Mouse (Mus musculus) heart, postnatal 0 days (tissue): Measurements from ENCODE around the gene Ly6g6f. TPM values are rescaled to one million over a fixed set of nuclear protein-coding genes. Genes with fewer than 3 reads are reported as not detected.

Source experiments
- ATAC-seq: fragments of 200-750 bp; cut with Nextera tagmentation; 2 replicates; pipeline ENCODE4 v1.8.0; 2017; ENCODE audit warnings: low read depth, moderate number of reproducible peaks, moderate library complexity; ENCODE audit not compliant: insufficient read depth
- DNase-seq: peaks from one replicate; pipeline ENCODE4 v3.0.0-alpha.2; 2016; ENCODE audit warnings: low spot score
- H3K27ac ChIP-seq: fragments of 300-500 bp; sonication (generic); 2 replicates; pipeline ENCODE4 v1.5.1; 2014; ENCODE audit warnings: low read depth, mild to moderate bottlenecking
- H3K27me3 ChIP-seq: fragments of 300-500 bp; sonication (generic); 2 replicates; pipeline ENCODE4 v1.6.1; 2014; ENCODE audit warnings: low read length, mixed read lengths; ENCODE audit not compliant: control insufficient read depth, insufficient read depth
- H3K36me3 ChIP-seq: fragments of 300-500 bp; sonication (generic); replicated peaks from 2 replicates; pipeline ENCODE4 v1.6.1; 2014; ENCODE audit warnings: low read length, mixed read lengths; ENCODE audit not compliant: control insufficient read depth, insufficient read depth
- H3K4me1 ChIP-seq: fragments of 300-500 bp; sonication (generic); 2 replicates; pipeline ENCODE4 v1.6.1; 2014; ENCODE audit warnings: antibody characterized with exemption; ENCODE audit not compliant: control insufficient read depth, insufficient read depth
- H3K4me2 ChIP-seq: fragments of 300-500 bp; sonication (generic); 2 replicates; pipeline ENCODE4 v1.6.1; 2014; ENCODE audit warnings: low read depth, mild to moderate bottlenecking, low read length, moderate library complexity
- H3K4me3 ChIP-seq: fragments of 300-500 bp; sonication (generic); 2 replicates; pipeline ENCODE4 v1.5.1; 2014; ENCODE audit warnings: low read depth, low read length
- H3K9ac ChIP-seq: fragments of 300-500 bp; sonication (generic); replicated peaks from 2 replicates; pipeline ENCODE4 v1.6.1; 2014; ENCODE audit warnings: low read depth, low read length, mixed read lengths
- H3K9me3 ChIP-seq: fragments of 300-500 bp; sonication (generic); replicated peaks from 2 replicates; pipeline ENCODE4 v1.6.1; 2016; ENCODE audit warnings: low read length; ENCODE audit not compliant: control insufficient read depth
- CTCF ChIP-seq: IDR thresholded peaks from 2 replicates; pipeline ENCODE4 v1.5.1; 2016; ENCODE audit warnings: antibody characterized with exemption, control low read depth, low read depth
- EP300 ChIP-seq: IDR thresholded peaks from 2 replicates; pipeline ENCODE4 v1.6.1; 2016; ENCODE audit warnings: antibody characterized with exemption, low read depth
- WGBS: fragments of 180-500 bp; shearing (Covaris S2); extraction: QIAGEN DNeasy Blood & Tissue Kit; methylation state at CpG from one replicate; pipeline ENCODE4 v1.1.7; 2014; 5-methylcytosine and 5-hydroxymethylcytosine counted together
- polyA plus RNA-seq: library from polyadenylated mRNA; unstranded; fragments of >200 nt; fragmentation: Nextera tagmentation; extraction: Ambion mirVana; gene quantifications from 2 replicates; pipeline ENCODE4 v1.2.1, GENCODE M21; 2015
- total RNA-seq: library from RNA; depleted of rRNA; stranded (reverse); fragments of >200 nt; gene quantifications from 2 replicates; pipeline ENCODE4 v1.2.3, GENCODE M21; 2014; ENCODE audit warnings: low replicate concordance

Ly6g6f gene
- total and polyA plus RNA-seq, 2 experiments from 2014 or later, result not detected

DNA sequence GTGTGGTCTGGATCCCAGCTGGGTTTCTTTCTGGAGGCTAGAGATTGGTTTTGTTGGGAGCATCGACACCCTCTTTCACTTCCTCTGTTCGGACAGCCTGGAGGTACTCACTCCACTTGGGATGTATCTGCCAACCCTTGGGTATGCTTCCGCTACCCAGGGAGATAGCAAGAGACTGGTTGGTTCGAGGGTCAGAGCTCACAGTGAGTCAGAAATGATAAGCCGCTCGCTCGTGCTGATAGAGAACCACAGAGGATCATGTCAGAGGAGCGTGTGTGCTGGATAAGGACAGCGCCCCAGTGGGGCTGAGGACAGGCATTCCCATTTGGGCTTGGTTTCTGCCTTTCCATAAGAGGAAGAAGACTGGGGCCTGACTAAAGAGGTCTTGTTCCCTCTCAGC is 5.6 kb downstream of the Ly6g6f start:
- Histone ChIP-seq H3K27ac (no peak overlapping the region), H3K9ac (no peak overlapping the region), H3K4me2 (peak overlapping the region; percentile 42), H3K4me3 (no peak overlapping the region), H3K4me1 (peaks cover 15% of the 10 kb centered on the region; the same call in 1 of the 2 replicates), H3K27me3 (no peaks in the 10 kb centered on the region; the same call in 1 of the 2 replicates), H3K36me3 (no peaks in the 10 kb centered on the region), H3K9me3 (no peaks in the 10 kb centered on the region)
- ATAC-seq (0 out of 2 replicates have a peak, but pooled peaks have one; percentile 24), DNase-seq (no peak)
- TF ChIP-seq EP300 (no peak), CTCF (peak; percentile 18; the same call in 1 of the 2 replicates)
- 10% methylated on average over 9 of the region's 9 CpGs for whole genome bisulfite sequencing

DNA sequence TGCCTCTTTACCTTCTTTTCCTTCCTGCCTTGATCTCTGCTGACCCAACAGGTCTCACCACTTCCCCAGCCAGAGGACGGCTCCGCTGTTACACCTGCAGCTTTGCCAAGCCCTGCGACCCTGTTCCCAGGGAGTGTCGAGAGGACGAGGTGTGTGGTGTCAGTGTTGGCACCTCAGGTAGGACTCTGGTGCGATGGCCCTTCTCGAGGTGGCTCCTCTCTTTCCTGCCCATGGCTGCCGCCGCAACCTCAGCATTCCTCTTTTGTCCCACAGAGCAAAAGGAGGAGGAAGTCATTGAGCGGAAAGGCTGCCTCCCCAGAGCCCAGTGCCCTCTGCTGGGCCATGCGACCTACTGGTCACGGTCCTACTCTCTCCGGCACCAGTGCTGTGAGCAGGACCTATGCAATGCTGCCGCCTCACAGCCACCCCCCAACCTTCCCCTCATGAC is 7.6 kb downstream of the Ly6g6f start, which contains the start of gene Ly6g6d:
TSS of gene Ly6g6d (minus strand) at position 280 of the 448 bp plus-strand sequence.
- peak within 1 kb of the TSS; percentile 36 for H3K4me3 ChIP-seq
- DNase-seq (peak; percentile 73), ATAC-seq (peak; percentile 82)
- H3K27ac ChIP-seq, result no peak within 1 kb of the TSS
- TF ChIP-seq EP300 (no peak), CTCF (peak; percentile 62)
- no peaks in the 10 kb centered on the region; the same call in 1 of the 2 replicates for H3K27me3 ChIP-seq
- H3K4me1 ChIP-seq, result peaks cover 15% of the 10 kb centered on the region; the same call in 1 of the 2 replicates
- no peaks in the 10 kb centered on the region for H3K9me3 ChIP-seq
- H3K9ac ChIP-seq, result peak within 1 kb of the TSS; percentile 51
- 11% methylated on average over 14 of the region's 14 CpGs for WGBS
- no peaks in the 10 kb centered on the region for H3K36me3 ChIP-seq
- H3K4me2 ChIP-seq, result peak within 1 kb of the TSS; percentile 58

DNA sequence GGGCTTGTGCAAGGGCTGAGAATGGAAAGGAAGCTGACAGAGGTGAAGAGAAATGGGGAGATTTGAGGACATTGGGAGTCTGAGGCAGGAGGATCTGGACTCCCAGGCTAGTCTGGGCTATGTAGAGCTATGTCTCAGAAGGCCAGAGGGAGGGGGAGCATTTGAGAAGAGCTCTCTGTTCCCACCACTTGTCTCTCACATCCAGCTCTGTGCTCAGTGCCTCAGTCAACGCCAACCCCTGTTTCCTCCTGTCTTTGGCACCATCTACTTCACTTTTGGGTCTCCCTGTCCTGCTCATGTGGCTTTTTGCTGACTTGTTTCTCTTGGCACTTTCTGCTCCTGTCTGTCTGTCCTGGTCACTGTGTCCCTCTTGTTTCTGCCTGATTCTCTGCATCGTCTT is 8.1 kb downstream of the Ly6g6f start:
- Histone ChIP-seq H3K4me2 (peak overlapping the region; percentile 58), H3K27me3 (no peaks in the 10 kb centered on the region; the same call in 1 of the 2 replicates), H3K36me3 (no peaks in the 10 kb centered on the region), H3K4me3 (peak overlapping the region; percentile 36), H3K9me3 (no peaks in the 10 kb centered on the region), H3K27ac (no peak overlapping the region), H3K4me1 (peaks cover 15% of the 10 kb centered on the region; the same call in 1 of the 2 replicates), H3K9ac (no peak overlapping the region; the same call in 1 of the 2 replicates)
- TF ChIP-seq EP300 (no peak), CTCF (no peak)
- DNase-seq (no peak), ATAC-seq (no peak)
- WGBS, result 37% methylated on average over 2 of the region's 2 CpGs

DNA sequence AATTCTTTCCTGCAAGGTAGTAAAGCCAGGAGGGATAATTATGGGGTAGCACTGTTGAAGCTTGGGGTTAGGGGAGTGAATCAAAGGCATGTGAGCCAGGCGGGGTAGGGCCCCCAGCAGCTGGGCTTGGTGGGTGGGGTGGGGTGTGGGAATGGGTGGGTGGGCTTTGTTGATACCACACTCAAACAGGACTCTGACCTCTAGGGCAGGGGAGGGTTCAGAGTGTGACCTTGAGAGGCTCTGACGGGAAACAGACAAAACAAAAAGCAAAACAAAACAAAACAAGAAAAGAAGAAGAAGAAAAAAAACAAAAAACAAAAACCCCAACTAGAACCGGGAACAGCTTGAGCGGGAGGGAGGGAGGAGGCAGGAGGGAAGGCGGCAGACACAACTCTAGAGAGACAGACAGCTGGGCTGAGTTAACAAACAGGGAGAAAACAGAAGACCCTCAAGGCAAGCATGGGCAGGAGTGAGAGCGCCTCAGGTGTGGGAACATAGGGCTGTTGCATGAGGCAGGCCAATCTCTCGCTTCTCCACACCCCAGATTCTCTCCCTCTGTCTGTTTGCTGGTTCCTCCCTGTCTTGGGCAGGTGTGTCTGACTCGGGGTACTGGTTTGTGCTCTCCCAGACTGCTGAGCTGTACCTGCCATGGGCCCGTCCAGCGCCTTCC is 8.8 kb downstream of the Ly6g6f start, which contains the start of gene Ly6g6e:
TSS of gene Ly6g6e (plus strand) at position 396 of the 670 bp plus-strand sequence.
- Histone ChIP-seq H3K4me2 (peak within 1 kb of the TSS; percentile 58), H3K9ac (peak within 1 kb of the TSS; percentile 51), H3K27ac (no peak within 1 kb of the TSS), H3K4me3 (peak within 1 kb of the TSS; percentile 36), H3K9me3 (no peaks in the 10 kb centered on the region), H3K27me3 (no peaks in the 10 kb centered on the region; the same call in 1 of the 2 replicates), H3K4me1 (peaks cover 15% of the 10 kb centered on the region; the same call in 1 of the 2 replicates), H3K36me3 (no peaks in the 10 kb centered on the region)
- TF ChIP-seq CTCF, result no peak
- no peak for TF ChIP-seq EP300
- ATAC-seq, result no peak
- 50% methylated on average over 10 of the region's 10 CpGs for WGBS
- DNase-seq, result no peak

DNA sequence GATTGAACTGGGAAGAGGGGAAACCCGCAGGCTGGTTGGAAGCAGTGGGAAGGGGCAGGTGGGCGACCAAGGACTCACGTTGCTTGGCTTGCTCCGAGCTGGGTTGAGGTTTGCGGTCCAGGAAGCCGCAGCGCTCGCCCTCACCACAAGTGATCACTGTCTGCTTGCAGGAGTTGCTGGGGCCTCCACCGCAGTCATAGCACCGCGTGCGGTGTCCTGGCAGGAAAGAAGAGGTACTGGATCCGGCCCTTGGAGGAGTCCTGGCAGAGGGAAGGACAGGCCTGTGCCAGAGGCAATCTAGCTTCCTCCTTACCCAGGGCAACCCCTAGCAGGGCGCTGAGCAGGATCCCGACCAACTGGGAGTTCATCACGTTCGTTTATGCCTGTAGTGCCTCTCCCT is 11.3 kb downstream of the Ly6g6f start:
- no peak overlapping the region for H3K9ac ChIP-seq
- DNase-seq, result no peak
- H3K27ac ChIP-seq, result no peak overlapping the region
- peaks cover 9% of the 10 kb centered on the region; the same call in 1 of the 2 replicates for H3K4me1 ChIP-seq
- ATAC-seq, result no peak
- H3K27me3 ChIP-seq, result no peaks in the 10 kb centered on the region; the same call in none of the 2 replicates
- no peaks in the 10 kb centered on the region for H3K9me3 ChIP-seq
- H3K4me2 ChIP-seq, result no peak overlapping the region
- H3K4me3 ChIP-seq, result no peak overlapping the region
- TF ChIP-seq CTCF, result no peak
- TF ChIP-seq EP300, result no peak
- WGBS, result 48% methylated on average over 17 of the region's 17 CpGs
- no peaks in the 10 kb centered on the region for H3K36me3 ChIP-seq
